Mouse (Mus musculus): ENCODE measurements at regions not wholly inside any gene's neighbourhood (a gene's known extent, or its start where the extent isn't known, plus 50 kb on each side); places are given as distances from the start of the nearest gene placed in this dataset.

DNA sequence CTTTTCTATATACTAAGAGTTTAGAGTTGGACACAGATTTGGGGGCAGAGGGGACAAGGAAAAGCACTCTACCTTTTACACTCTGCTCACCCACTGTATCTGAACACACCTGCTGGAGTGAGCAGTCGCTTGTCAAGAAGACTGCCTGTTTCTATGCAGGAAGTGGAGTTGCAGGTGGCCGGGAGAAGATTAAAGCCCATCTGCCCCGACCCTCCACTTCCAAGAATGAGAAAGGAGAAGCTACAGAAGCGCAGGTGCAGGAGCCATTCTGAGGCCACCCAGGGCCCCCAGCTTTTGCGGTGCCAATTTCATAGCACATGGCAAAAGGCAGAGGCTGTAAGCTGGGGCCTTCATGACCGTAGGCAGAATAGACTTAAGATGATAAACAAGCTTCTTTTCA is 108.4 kb upstream of the Atp6ap2 start:
- no peak for DNase-seq

GRCm38 (mm10) chrX:12490957-12491356 is 96.6 kb upstream of the Atp6ap2 start:
- DNase-seq: no peak

- DNase-seq: no peak
Observed at GRCm38 (mm10) chrX:12493216-12493615, 94.4 kb upstream of the Atp6ap2 start.

GRCm38 (mm10) chrX:12493916-12494315 is 93.7 kb upstream of the Atp6ap2 start:
- DNase-seq: no peak

GRCm38 (mm10) chrX:12494535-12494934 is 93.1 kb upstream of the Atp6ap2 start:
- no peak for DNase-seq

GRCm38 (mm10) chrX:12500601-12501000 is 87.0 kb upstream of the Atp6ap2 start:
- DNase-seq: peak; percentile 17 to 31

DNA sequence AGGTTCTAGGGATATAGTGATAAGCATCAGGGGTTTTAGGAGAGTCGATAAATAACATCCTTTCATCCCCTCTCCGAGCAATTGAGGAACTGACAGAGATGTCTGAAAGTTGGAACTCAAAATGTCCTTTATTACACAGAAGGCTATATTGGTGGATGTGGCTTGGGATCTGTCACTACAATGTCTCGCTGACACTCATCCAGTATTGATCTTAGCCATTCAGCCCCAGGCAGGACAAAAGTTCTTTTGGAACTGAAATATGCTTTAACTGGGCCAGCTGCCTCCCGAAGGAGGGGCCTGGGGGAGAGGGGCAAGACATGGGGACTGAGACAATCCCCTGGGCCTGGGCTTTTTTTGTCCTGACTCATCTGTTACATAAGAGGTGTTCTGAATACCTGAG is 85.2 kb upstream of the Atp6ap2 start:
- no peak for DNase-seq

GRCm38 (mm10) chrX:12503581-12503980 is 84.0 kb upstream of the Atp6ap2 start:
- DNase-seq: no peak

GRCm38 (mm10) chrX:12511119-12511518 is 76.5 kb upstream of the Atp6ap2 start:
- no peak for DNase-seq

DNA sequence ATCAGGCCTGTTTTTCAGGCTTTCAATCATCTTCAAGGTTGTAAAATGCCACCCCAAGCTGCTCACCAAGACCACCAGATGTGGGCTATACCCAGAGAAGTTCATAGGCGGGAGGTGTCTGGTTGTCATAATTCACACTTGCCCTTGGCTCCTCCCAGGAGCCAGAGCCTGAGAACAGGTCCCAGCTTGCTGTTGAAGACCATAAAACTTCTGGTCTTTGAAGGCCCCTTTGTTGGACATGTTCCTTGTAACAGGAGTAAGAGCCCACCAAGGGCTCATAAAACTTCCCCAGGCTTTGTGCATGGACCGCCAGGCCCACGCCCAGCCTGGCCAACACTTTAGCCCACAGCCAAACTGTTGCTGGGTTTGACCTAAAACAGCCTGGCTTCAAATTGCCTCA is 62.6 kb upstream of the Atp6ap2 start:
- no peak for DNase-seq

DNA sequence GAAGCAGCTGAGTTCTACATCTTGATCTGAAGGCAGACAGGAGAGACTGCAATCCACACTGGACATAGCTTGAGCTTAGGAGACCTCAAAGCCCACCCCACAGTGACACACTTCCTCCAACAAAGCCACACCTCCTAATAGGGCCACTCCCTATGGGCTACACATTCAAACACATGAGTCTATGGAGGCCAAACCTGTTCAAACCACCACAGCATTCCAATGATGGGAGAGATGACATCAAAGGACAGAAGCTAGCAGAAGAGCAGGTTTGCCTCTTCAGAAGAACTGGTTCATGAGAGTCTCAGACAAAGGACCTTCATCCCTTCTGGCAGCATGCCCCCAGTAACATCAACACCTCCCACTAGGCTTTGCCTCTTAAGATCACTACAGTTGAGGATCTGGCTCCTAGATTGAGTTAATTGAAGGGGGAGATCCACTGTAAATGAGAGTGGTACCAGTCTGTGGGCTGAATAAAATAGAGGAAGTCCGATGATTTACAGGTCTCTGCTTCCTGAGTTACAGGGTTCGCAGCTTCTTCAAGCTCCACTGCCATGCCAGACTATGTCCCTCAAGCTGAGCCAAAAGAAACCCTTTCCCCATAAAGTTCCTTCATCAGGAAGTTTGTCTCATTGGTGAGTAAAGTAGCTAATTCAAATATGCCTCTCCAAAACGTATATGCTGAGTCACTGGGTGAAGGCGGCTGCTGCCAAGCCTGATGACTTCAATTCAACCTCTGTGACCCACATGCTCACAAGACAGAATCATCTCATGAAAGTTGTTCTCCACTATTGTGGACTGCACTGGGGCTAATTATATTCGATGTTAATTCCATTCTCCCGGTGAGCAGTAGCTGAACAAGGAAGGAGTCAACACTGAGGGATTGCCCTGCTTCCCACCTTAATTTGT is 56.9 kb upstream of the Atp6ap2 start:
- DNase-seq: no peak
